Mouse (Mus musculus) midbrain, embryonic 13.5 days (tissue): ENCODE measurements around the gene Actrt3. TPM values are rescaled to one million over a fixed set of nuclear protein-coding genes. Genes with fewer than 3 reads are reported as not detected.

ENCODE experiments used
- ATAC-seq: fragments of 200-750 bp; cut with Nextera tagmentation; 2 replicates; pipeline ENCODE4 v1.8.0; 2017; ENCODE audit warnings: mild to moderate bottlenecking, moderate TSS enrichment, moderate library complexity
- H3K27ac ChIP-seq: fragments of 300-500 bp; sonication (generic); 2 replicates; pipeline ENCODE4 v1.5.1; 2015; ENCODE audit warnings: inconsistent platforms, mild to moderate bottlenecking, moderate library complexity
- H3K27me3 ChIP-seq: fragments of 300-500 bp; sonication (generic); 2 replicates; pipeline ENCODE4 v1.6.1; 2015; ENCODE audit warnings: mild to moderate bottlenecking, inconsistent platforms
- H3K36me3 ChIP-seq: fragments of 300-500 bp; sonication (generic); 2 replicates; pipeline ENCODE4 v1.6.1; 2015; ENCODE audit warnings: mild to moderate bottlenecking, inconsistent platforms
- H3K4me1 ChIP-seq: fragments of 300-500 bp; sonication (generic); replicated peaks from 2 replicates; pipeline ENCODE4 v1.6.1; 2015; ENCODE audit warnings: inconsistent platforms
- H3K4me2 ChIP-seq: fragments of 300-500 bp; sonication (generic); replicated peaks from 2 replicates; pipeline ENCODE4 v1.6.1; 2015; ENCODE audit warnings: moderate library complexity, mild to moderate bottlenecking, inconsistent platforms
- H3K4me3 ChIP-seq: fragments of 300-500 bp; sonication (generic); replicated peaks from 2 replicates; pipeline ENCODE4 v1.5.1; 2015; ENCODE audit warnings: mild to moderate bottlenecking, inconsistent platforms
- H3K9ac ChIP-seq: fragments of 300-500 bp; sonication (generic); replicated peaks from 2 replicates; pipeline ENCODE4 v1.6.1; 2015; ENCODE audit warnings: mild to moderate bottlenecking, inconsistent platforms
- H3K9me3 ChIP-seq: fragments of 300-500 bp; sonication (generic); 2 replicates; pipeline ENCODE4 v1.6.1; 2016; ENCODE audit warnings: mild to moderate bottlenecking, inconsistent platforms
- WGBS: fragments of 180-500 bp; shearing (Covaris S2); methylation state at CpG from one replicate; pipeline ENCODE4 v1.1.7; 2015; 5-methylcytosine and 5-hydroxymethylcytosine counted together
- polyA plus RNA-seq: library from polyadenylated mRNA; unstranded; fragments of >200 nt; fragmentation: Nextera tagmentation; extraction: Ambion mirVana; gene quantifications from 2 replicates; pipeline ENCODE4 v1.2.1, GENCODE M21; 2015

The Actrt3 gene
- polyA plus RNA-seq, 1 experiment from 2014 or later: 0.17 TPM

GRCm38 (mm10) chr3:30560677-30561314 lies 38.9 kb downstream of the Actrt3 start:
- H3K4me3 ChIP-seq: no peak overlapping the region
- no peak overlapping the region for H3K9ac ChIP-seq
- H3K4me2 ChIP-seq: no peak overlapping the region
- no peak overlapping the region for H3K27ac ChIP-seq
- no peaks in the 10 kb centered on the region for H3K9me3 ChIP-seq
- H3K4me1 ChIP-seq: no peaks in the 10 kb centered on the region
- H3K27me3 ChIP-seq: no peaks in the 10 kb centered on the region
- ATAC-seq: no peak
- 52% methylated on average over 6 of the region's 6 CpGs for WGBS
- no peaks in the 10 kb centered on the region for H3K36me3 ChIP-seq

DNA sequence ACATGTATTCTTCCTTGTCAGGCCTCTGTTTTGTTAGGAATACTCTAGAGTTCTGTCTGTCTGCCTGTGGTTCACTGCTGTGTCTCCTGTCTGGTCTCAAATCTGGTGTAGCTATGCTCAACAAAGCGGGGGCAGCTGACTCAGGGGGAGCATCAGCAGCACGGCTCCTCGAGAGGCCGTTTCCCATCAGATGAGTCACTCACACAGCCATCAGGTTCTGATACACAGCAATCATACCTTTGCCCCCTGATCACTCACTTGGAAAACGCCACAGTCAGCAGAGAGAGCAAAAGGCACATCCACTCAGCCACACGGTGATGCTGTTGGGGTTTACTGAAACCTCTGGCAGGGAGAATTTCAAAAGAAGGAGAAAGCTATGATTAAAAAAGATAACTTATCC lies 46.0 kb downstream of the Actrt3 start:
- H3K9ac ChIP-seq: no peak overlapping the region
- H3K27ac ChIP-seq: no peak overlapping the region
- no peaks in the 10 kb centered on the region for H3K36me3 ChIP-seq
- H3K9me3 ChIP-seq: no peaks in the 10 kb centered on the region
- no peaks in the 10 kb centered on the region for H3K27me3 ChIP-seq
- H3K4me3 ChIP-seq: no peak overlapping the region
- no peak overlapping the region for H3K4me2 ChIP-seq
- H3K4me1 ChIP-seq: no peaks in the 10 kb centered on the region
- no peak for ATAC-seq
- 72% methylated on average over 6 of the region's 6 CpGs for WGBS

DNA sequence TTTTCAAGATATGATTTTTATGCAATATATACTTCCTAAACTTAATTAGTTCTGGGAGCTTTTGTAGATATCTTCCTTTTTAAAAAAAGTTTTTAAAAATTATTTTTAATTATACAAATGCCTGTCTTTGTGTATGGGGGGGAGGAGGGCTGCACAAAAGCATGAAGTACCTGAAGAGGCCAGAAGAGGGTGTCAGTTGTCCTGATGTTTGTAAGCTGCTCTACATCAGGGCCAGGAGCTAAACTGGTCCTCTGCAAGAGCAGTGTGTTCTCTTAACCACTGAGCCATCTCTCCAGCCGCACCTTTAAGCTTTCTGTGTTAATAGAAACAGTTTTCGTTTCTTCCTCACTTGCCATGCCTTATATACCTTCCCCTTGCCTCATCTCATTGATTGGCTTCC lies 49.5 kb downstream of the Actrt3 start:
- Histone ChIP-seq H3K9me3 (no peaks in the 10 kb centered on the region), H3K36me3 (no peaks in the 10 kb centered on the region), H3K4me2 (no peak overlapping the region), H3K9ac (no peak overlapping the region), H3K27me3 (no peaks in the 10 kb centered on the region), H3K4me3 (no peak overlapping the region), H3K4me1 (no peaks in the 10 kb centered on the region), H3K27ac (no peak overlapping the region)
- WGBS: 67% methylated on average over 2 of the region's 2 CpGs
- ATAC-seq: no peak

DNA sequence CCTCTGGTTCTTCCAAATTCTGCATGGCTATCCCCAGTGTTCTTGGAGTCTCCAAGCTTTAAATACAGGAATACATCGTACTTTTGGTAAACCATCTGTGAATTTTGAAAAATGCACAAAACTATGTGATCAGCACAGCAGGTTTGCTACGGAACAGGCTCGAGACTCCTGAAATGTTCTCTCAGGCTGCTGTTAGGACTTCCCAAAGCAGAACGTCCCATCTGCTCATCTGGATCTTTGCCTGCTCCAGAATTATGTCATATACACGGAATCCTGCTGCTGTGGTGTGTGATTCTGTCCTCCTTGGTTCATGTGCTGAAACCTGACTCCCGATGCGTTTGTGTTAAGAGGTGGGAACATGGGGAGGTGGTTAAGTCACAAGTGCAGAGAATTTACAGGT lies 50.8 kb downstream of the Actrt3 start:
- H3K9ac ChIP-seq: no peak overlapping the region
- H3K27ac ChIP-seq: no peak overlapping the region
- WGBS: 90% methylated on average over 7 of the region's 7 CpGs
- no peaks in the 10 kb centered on the region for H3K36me3 ChIP-seq
- no peak for ATAC-seq
- no peak overlapping the region for H3K4me3 ChIP-seq
- H3K27me3 ChIP-seq: no peaks in the 10 kb centered on the region
- H3K4me2 ChIP-seq: no peak overlapping the region
- no peaks in the 10 kb centered on the region for H3K4me1 ChIP-seq
- H3K9me3 ChIP-seq: no peaks in the 10 kb centered on the region

DNA sequence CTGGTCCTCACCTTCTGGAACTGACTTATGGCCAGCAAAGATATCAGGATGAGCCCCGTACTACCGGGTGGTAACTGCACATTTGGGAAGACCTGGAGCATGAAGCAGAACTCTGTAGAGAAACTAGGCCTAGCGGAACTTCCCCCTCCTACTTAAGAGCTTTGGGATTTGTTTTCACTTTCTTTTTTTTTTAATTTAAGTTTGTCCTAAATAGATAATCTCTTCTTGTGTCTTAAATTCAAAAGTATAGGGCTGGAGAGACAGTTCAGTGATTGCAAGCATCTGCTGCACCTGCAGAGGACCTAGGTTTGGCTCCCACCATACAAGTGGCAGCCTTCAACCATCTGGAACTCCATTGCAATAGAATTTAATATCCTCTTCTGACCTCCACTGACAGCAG lies 51.8 kb downstream of the Actrt3 start, which contains the start of gene Mecom:
Gene Mecom, minus strand, starts transcription at position 101 of the 400 bp plus-strand sequence.
- 86% methylated on average over 3 of the region's 3 CpGs for WGBS
- no peaks in the 10 kb centered on the region for H3K9me3 ChIP-seq
- no peak for ATAC-seq

More for the DNA sequence above, 51.8 kb downstream of the Actrt3 start, which contains the start of gene Mecom:
- no peaks in the 10 kb centered on the region for H3K27me3 ChIP-seq
- H3K27ac ChIP-seq: no peak within 1 kb of the TSS
- H3K4me1 ChIP-seq: no peaks in the 10 kb centered on the region
- H3K36me3 ChIP-seq: no peaks in the 10 kb centered on the region
- no peak within 1 kb of the TSS for H3K4me2 ChIP-seq
- no peak within 1 kb of the TSS for H3K4me3 ChIP-seq
- H3K9ac ChIP-seq: no peak within 1 kb of the TSS

Other genes starting within 250 kb of the Actrt3 start
- 11.1 and 13.4 TPM in 2 replicates for gene Mecom, start 51.9 kb downstream of the Actrt3 start, polyA plus RNA-seq
- gene Mynn, start 2.1 kb upstream of the Actrt3 start, polyA plus RNA-seq: 35.4 and 39.6 TPM in 2 replicates
- not detected in 2 replicates for gene Lrriq4, start 44.6 kb upstream of the Actrt3 start, polyA plus RNA-seq
- 0.93 and 1.2 TPM in 2 replicates for gene Lrrc34, start 47.9 kb upstream of the Actrt3 start, polyA plus RNA-seq
- 0.11 TPM in 1 of 2 replicates, not detected in the other for gene Lrrc31, start 99.9 kb upstream of the Actrt3 start, polyA plus RNA-seq
- gene Samd7, start 146.4 kb upstream of the Actrt3 start, polyA plus RNA-seq: not detected in 2 replicates
- 92.7 and 101 TPM in 2 replicates for gene Sec62, start 192.9 kb upstream of the Actrt3 start, polyA plus RNA-seq